Mouse (Mus musculus): ENCODE results near the gene Gm49380. TPM values are rescaled to one million over a fixed set of nuclear protein-coding genes. Genes with fewer than 3 reads are reported as not detected.

Gm49380 gene
- total RNA-seq, 4 experiments from 2014 or later: 0.11 to 0.47 (median 0.30) TPM

DNA sequence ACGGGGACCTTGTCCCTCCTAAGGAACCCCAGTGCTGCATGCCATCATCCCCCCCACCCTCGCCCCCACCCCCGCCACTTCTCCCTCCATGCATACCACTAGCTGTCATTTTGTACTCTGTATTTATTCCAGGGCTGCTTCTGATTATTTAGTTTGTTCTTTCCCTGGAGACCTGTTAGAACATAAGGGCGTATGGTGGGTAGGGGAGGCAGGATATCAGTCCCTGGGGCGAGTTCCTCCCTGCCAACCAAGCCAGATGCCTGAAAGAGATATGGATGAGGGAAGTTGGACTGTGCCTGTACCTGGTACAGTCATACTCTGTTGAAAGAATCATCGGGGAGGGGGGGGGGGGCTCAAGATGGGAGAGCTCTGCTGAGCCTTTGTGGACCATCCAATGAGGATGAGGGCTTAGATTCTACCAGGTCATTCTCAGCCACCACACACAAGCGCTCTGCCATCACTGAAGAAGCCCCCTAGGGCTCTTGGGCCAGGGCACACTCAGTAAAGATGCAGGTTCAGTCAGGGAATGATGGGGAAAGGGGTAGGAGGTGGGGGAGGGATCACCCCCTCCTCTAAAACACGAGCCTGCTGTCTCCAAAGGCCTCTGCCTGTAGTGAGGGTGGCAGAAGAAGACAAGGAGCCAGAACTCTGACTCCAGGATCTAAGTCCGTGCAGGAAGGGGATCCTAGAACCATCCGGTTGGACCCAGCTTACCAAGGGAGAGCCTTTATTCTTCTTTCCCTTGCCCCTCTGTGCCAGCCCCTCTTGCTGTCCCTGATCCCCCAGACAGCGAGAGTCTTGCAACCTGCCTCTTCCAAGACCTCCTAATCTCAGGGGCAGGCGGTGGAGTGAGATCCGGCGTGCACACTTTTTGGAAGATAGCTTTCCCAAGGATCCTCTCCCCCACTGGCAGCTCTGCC is 65.5 kb downstream of the Gm49380 start:
- DNase-seq (ENCODE audit: low spot score): no peak

DNA sequence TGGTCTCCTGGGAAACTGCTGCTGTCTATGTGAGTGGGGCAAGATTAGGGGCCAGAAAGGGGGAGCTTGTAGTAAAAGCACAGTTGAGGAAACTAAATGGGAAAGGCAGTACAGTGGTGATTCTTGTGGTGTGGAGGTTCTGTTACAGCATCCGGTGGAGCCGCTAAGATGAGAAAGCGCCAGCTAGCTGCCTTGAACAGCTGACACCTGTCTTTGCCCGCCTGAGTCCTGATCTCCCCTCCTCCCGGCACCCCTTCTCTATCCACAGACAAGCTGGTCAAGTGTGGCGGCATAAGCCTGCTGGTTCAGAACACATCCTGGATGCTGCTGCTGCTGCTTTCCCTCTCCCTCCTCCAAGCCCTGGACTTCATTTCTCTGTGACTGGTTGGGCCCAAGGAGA is 66.2 kb downstream of the Gm49380 start:
- no peak for DNase-seq (ENCODE audit: low spot score)

DNA sequence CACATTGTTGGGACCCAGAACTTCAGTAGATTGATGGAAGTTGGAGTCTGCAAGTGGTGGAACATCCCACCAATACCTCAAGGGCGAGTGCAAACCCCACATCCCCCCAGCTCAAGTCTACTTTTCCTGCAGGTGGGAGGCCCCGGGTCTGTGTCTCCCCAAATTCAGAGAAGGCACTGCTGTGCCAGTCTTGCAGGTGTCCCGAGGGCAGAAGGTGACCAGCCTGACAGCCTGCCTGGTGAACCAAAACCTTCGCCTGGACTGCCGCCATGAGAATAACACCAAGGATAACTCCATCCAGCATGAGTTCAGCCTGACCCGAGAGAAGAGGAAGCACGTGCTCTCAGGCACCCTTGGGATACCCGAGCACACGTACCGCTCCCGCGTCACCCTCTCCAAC is 66.9 kb downstream of the Gm49380 start:
- DNase-seq (ENCODE audit: low spot score): no peak

DNA sequence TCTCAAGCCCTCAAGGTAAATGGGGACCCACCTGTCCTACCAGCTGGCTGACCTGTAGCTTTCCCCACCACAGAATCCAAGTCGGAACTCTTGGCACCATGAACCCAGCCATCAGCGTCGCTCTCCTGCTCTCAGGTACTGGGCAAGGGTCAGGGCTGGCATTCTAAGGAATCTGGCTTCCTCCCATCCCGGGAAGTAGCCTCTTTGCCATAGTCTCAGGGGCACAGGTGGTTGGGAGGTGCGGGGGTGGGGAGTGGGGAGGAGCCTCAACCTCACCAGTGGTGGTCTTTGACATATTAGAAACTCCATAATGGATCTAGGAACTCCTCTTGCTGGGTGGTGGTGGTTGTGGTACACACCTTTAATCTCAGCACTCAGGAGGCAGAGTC is 67.4 kb downstream of the Gm49380 start:
- no peak for DNase-seq (ENCODE audit: low spot score)

DNA sequence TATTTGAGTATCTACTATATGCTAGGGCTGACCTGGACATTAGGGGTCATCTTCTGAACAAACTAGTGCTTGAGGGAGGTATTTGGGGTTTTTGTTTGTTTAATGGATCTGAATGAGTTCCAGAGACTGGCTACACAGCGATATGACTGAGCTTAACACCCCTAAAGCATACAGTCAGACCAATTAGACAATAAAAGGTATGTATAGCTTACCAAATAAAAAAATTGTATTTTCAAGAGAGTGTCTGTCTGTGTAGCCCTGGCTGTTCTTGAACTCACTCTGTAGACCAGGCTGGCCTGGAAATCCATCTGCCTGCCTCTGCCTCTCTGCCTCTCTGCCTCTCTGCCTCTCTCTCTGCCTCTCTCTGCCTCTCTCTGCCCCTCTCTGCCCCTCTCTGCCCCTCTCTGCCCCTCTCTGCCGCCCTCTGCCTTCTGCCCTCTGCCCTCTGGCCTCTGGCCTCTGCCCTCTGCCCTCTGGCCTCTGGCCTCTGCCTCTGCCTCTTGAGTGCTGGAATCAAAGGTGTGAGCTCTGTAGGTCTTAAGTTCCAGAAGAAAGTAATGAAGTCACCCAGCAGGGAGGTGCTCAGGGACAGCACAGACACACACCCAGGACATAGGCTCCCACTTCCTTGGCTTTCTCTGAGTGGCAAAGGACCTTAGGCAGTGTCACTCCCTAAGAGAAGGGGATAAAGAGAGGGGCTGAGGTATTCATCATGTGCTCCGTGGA is 68.0 kb downstream of the Gm49380 start:
- DNase-seq (ENCODE audit: low spot score): no peak

DNA sequence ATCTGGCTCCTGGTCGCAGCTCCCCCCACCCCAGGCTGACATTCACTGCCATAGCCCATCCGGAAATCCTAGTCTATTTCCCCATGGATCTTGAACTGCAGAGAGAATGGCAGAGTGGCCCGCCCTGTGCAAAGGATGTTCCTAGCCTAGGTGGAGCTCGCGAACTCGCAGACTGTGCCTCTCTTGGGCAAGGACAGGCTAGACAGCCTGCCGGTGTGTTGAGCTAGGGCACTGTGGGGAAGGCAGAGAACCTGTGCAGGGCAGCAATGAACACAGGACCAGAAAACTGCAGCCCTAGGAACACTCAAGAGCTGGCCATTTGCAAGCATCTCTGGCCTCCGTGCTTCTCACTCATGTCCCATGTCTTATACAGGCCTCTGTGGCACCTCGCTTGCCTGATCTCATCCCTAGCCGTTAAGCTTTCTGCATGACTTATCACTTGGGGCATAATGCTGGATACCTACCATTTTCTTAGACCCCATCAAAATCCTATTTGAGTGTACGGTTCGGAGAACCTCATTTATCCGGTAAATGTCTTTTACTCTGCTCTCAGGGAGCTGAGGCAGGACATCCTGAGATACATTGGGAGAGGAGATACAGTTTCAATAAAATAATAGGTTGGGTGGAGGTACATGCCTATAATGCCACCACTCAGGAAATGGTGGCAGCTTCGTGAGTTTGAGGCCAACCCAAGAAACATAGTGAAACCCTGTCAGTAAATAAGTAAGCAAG is 68.7 kb downstream of the Gm49380 start:
- no peak for DNase-seq (ENCODE audit: low spot score)

DNA sequence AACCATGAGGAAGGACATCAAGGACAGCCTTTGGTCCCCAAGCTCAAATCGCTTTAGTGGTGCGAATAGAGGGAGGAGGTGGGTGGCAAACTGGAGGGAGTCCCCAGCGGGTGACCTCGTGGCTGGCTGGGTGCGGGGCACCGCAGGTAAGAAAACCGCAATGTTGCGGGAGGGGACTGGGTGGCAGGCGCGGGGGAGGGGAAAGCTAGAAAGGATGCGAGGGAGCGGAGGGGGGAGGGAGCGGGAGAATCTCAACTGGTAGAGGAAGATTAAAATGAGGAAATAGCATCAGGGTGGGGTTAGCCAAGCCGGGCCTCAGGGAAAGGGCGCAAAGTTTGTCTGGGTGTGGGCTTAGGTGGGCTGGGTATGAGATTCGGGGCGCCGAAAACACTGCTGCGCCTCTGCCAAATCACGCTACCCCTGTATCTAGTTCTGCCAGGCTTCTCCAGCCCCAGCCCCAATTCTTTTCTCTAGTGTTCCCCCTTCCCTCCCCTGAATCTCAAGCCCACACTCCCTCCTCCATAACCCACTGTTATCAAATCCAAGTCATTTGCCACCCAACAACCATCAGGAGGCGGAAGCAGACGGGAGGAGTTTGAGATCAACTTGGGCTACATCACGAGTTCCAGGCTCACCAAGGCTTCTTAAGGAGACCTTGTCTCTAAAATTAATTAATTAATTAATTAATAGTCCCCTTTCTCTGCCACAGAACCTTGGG is 69.4 kb downstream of the Gm49380 start:
- DNase-seq (ENCODE audit: low spot score): no peak

DNA sequence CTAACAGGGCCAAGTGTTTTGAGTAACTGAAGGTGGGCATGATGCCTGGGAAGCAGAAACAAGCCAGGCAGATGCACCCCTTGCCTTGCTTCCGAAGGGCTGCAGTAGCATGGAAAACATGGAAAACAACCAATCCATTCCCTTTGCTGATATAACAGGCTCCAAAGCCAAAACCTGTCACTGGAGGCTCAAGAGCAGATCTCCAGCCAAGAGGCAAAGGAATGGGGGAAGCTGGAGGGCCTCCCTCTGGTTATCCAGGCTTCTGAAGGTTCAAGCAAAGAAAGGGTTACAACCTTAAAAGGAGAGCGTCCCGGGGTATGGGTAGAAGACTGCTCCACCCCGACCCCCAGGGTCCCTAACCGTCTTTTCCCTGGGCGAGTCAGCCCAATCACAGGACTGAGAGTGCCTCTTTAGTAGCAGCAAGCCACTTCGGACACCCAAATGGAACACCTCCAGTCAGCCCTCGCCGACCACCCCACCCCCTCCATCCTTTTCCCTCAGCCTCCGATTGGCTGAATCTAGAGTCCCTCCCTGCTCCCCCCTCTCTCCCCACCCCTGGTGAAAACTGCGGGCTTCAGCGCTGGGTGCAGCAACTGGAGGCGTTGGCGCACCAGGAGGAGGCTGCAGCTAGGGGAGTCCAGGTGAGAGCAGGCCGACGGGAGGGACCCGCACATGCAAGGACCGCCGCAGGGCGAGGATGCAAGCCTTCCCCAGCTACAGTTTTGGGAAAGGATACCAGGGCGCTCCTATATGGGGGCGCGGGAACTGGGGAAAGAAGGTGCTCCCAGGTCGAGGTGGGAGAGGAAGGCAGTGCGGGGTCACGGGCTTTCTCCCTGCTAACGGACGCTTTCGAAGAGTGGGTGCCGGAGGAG is 70.2 kb downstream of the Gm49380 start, which contains the start of gene Thy1:
Thy1 (plus strand) TSS at position 549 of the 872 bp plus-strand sequence.
- peak; percentile 26 for DNase-seq (ENCODE audit: low spot score)

DNA sequence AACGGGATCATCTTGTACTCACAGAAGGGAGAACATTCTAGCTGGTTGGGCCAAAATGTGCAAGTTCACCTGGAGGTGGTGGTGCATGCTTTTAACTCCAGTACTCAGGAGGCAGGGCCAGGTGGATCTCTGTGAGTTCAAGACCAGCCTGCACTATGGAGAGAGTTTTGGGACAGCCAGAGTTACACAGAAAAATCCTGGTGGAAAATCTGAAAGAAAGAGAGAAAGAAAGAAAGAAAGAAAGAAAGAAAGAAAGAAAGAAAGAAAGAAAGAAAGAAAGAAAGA is 71.0 kb downstream of the Gm49380 start:
- no peak for DNase-seq (ENCODE audit: low spot score)

DNA sequence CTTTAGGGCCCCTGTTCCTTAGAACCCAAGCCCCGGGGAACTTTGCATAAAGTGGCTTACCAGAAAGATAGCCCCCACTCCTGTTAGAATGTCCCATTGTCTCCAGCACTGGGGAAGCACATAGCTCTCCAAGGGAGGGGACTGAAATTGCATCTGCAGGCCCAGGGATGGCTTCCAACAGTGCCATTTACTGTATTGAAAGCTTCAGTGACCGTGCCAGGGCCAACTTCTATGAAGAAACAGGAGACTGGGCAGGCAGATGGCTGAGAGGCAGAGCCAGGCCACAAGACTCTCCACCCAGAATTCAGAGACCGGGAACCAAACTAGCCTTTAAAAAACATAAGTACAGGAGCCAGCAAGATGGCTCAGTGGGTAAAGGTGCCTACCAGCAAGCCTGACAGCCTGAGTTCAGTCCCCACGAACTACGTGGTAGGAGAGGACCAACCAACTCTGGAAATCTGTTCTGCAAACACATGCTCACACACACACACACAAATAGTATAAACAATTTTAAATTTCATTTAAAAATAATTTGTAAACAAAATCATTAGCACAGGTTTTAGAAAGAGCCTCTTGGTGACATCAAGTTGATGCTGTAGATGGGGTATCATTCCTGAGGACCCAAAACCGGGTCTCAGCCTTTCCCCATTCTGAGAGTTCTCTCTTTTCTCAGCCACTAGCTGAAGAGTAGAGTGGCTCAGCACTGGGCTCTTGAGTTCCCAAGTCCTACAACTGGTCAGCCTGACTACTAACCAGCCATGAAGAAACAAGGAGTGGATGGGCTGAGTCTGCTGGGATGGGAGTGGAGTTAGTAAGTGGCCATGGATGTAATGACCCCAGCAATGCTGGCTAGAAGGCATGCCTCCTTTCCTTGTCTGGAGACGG is 71.5 kb downstream of the Gm49380 start:
- DNase-seq (ENCODE audit: low spot score): no peak

DNA sequence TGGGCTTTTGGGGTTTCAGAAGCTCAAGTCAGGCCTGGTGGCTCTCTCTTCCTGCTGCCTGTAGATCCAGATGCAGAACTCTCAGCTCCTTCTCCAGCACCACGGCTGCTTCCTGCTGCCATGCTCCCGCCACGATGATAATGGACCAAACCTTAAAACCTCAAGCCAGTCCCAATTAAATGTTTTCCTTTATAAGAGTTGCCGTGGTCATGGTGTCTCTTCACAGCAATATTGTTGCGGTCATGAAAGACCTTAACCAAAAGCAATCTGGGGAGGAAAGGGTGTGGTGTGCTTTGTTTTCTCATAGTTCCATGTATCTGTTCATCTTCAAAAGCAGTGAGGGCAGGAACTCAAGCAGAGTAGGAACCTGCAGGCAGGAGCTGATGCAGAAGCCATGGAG is 76.2 kb downstream of the Gm49380 start:
- DNase-seq (ENCODE audit: low spot score): no peak

DNA sequence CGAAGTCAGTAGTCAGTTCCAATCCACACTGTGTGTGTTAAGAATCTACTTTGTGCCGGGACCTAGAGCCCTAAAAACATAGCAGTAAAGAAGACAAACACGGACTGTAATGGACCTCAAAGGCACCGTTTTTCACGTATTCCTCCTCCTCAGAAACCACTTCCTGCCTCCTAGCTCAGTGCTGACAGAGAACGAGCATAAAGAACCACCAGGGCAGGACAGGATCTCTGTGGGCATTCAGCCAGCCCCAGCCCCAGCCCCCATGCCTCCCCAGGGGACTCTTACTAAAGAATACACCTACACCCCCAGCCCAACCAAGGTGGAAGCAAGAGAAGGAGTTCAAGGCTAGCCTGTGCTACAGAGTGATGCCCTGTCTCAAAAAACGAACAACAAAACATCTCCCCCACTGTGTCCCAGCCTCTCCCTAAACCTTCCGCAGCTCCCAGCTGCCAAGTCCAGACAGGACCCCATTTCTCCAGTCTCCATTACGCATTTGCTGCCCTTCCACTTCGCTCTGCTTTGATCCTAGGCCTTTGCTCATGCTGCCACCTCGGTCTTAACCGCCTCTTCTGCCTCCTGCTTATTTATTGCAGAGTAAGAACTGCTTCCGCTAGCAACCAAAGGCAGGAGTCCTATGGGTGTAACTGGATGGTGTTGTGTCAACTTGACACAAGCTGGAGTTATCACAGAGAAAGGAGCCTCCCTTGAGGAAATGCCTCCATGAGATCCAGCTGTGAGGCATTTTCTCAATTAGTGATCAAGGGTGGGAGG is 79.2 kb downstream of the Gm49380 start:
- DNase-seq (ENCODE audit: low spot score): no peak

DNA sequence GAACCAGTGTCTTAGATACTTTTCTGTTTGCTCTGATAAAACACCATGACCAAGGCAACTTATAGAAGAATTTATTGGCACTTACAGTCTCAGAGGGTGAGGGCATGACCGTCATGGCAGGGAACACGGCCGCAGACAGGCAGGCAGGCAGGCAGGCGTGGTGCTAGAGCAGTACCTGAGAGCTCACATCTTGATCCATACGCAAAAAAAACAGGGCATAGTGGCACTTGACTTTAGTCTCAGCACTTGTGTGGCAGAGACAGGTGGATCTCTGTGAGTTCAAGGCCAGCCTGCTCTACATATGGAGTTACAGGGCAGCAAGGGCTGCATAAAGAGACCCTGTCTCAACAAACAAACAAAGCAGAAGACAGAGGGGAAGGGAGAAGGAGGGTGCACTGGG is 80.0 kb downstream of the Gm49380 start:
- DNase-seq (ENCODE audit: low spot score): no peak

DNA sequence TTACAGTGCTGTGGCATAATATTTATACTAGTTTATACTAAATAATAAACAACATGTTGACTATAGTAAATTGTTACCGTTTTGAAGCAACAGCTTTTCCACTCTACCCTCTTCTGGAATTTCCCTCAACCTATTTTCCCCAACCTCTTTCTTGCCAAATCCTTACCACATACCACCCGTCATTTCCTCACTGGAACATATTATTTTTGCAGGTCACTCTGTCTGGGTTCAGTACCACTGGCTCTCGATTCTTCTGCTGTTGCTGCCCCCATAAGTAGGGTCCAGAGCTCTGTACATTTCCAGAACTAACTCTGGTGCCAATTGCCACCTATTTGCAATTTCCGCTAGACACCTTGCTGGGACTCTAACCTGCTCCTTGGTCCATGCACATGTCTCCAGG is 81.4 kb downstream of the Gm49380 start:
- DNase-seq (ENCODE audit: low spot score): no peak

DNA sequence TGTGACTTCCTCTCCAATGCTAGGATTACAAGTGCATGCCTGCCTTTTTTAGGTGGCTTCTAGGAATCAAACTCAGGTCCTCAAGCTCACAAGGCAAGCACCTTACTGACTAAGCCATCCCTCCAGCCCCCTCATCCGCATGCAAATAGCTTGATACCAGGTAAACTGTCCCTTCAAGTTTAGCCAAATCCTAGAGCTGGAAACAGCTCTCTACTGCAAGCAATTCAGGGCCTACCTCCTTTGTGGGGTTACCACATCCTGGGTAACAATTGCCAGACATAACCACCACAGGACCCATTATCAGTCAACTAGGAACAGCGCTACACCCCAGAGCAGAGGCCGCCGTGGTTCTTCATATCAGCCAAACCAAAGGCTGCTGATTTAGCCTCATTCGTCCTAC is 82.2 kb downstream of the Gm49380 start:
- no peak for DNase-seq (ENCODE audit: low spot score)

DNA sequence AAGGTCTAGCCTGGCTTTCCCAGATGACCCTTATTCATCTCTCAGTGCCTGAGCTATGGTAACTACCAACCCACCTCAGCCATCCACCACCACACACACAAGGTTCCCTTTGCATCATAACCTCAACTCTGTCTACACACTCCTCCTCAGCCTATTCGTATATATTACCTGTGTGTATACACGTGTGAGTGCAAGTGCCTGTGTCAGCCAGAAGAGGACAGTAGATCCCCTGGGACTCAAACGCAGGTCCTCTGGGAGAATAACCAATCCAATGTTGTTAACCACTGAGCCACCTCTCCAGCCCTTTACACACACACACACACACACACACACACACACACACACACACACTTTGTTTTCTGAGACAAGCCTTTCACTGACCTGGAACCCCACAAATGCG is 82.7 kb downstream of the Gm49380 start:
- no peak for DNase-seq (ENCODE audit: low spot score)

DNA sequence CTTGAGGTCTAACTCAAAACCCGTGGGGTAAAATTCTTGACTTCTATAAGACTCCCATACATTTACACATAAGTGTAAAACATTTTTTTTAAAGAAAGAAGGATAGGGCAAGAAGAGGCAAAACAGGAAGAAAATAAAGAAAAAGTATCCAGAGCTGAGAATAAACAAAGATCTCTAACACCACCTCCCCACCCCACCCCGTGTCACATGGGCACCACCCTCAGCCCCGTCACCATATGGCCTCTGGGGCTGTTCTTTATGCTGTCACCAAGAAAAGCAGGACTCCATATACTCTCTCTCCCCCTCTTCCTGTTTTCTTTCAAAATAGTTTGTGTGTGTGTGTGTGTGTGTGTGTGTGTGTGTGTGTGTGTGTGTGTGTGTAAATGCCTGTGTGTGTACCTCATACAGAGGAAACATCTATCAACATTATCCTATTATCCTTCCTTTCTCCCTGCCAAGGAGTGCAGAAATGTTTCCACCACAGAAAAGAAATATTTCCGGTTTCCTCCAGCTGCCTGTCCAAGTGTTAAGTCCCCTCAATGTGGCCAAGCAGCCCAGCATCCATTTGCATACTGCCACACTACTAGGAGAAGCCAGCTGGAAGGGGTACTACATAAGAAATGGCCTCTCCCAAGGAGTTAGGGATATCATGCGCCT is 83.6 kb downstream of the Gm49380 start:
- no peak for DNase-seq (ENCODE audit: low spot score)

DNA sequence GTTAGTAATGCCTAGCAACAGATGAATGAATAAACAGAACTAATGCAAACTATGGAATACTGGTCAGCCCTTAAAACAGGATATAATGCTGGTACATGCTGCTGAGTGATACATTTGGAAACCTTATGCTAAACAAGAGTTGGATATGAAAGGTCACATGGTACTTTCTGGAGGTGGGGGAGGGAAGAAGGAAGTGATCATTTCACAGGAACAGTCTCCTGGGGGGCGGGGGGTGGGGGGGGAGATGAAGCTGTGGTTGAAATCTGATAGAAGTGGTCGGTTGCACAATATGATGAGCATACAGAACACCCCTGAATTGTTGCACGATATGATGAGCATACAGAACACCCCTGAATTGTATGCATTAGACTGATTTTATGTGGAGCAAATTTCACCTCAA is 89.2 kb downstream of the Gm49380 start:
- no peak for DNase-seq (ENCODE audit: low spot score)
